ENCODE assay signal across 15 mouse cellular contexts in genomic region chr11:79752717-79753480, GRCm38 (mm10).
DNase-seq lines count a peak whose midpoint lies in the region; ATAC-seq and TF ChIP-seq lines count a peak whose summit lies in the region.
"Had no signal": no experiment of that assay in that cellular context is flagged by ENCODE, and none has a peak within 500 bp of the region (broad histone marks: within the 10 kb centered on the region; RNA-seq: fewer than 3 reads in every experiment).

No protein-coding gene starts in this region.

- H3K9me3 ChIP-seq in lung, postnatal 0 days (ENCODE audit: low read length) = no peaks in the 10 kb centered on the region
- H3K9me3 ChIP-seq in liver, postnatal 0 days (ENCODE audit: low read length) = no peaks in the 10 kb centered on the region
- no peaks in the 10 kb centered on the region for H3K9me3 ChIP-seq in limb, embryonic 10.5 days (replicated peaks)
- H3K9me3 ChIP-seq: forebrain, embryonic 13.5 days; hindbrain, embryonic 10.5 days had no signal

- TF ChIP-seq CTCF in lung, postnatal 0 days (IDR thresholded peaks at IDR 0.05) = no peak
- no peak for TF ChIP-seq CTCF in liver, postnatal 0 days (IDR thresholded peaks at IDR 0.05; ENCODE audit: low read depth)

- H3K4me1 ChIP-seq in lung, postnatal 0 days (ENCODE audit: insufficient read depth, low read depth, low read length) = peaks cover 15% of the 10 kb centered on the region; the same call in 1 of the 2 replicates
- H3K4me1 ChIP-seq in liver, postnatal 0 days (ENCODE audit: insufficient read depth) = peaks cover 14% of the 10 kb centered on the region
- H3K4me1 ChIP-seq in limb, embryonic 10.5 days = peaks cover 10% of the 10 kb centered on the region
- H3K4me1 ChIP-seq: forebrain, embryonic 13.5 days had no signal

- no peak; the same call in 1 of the 2 replicates for TF ChIP-seq EP300 in lung, postnatal 0 days (IDR thresholded peaks at IDR 0.05)
- no peak for TF ChIP-seq EP300 in liver, postnatal 0 days (IDR thresholded peaks at IDR 0.05; ENCODE audit: low read depth)

- DNase-seq in heart, adult 11 months = peak; percentile 53
- DNase-seq in heart, postnatal 10 days = no peak
- DNase-seq in lung, postnatal 0 days (ENCODE audit: low spot score) = no peak
- no peak for DNase-seq in lung, postnatal 10 days
- DNase-seq in adrenal gland, postnatal 14 days = peak; percentile 79
- peak; percentile 59 for DNase-seq in liver, postnatal 0 days
- DNase-seq in limb, embryonic 10.5 days (ENCODE audit: low spot score) = no peak
- DNase-seq in frontal cortex, postnatal 36 days (ENCODE audit: low spot score in 2 of 2) = no peak
- DNase-seq: B cell, adult 2 months; cerebellum, adult 8-10 months; gastrocnemius, postnatal 10 days; kidney, adult 2 months; thymus, postnatal 36 days had no signal

- H3K9ac ChIP-seq in lung, postnatal 0 days (replicated peaks; ENCODE audit: low read depth) = no peak overlapping the region
- no peak overlapping the region for H3K9ac ChIP-seq in liver, postnatal 0 days (replicated peaks)
- H3K9ac ChIP-seq: forebrain, embryonic 13.5 days had no signal

- H3K36me3 ChIP-seq in lung, postnatal 0 days (ENCODE audit: insufficient read depth, low read length) = no peaks in the 10 kb centered on the region
- H3K36me3 ChIP-seq in liver, postnatal 0 days (replicated peaks; ENCODE audit: insufficient read depth, low read length) = no peaks in the 10 kb centered on the region
- no peaks in the 10 kb centered on the region for H3K36me3 ChIP-seq in limb, embryonic 10.5 days
- H3K36me3 ChIP-seq: hindbrain, embryonic 10.5 days had no signal

- intact Hi-C loops in heart, postnatal 10 days (cut with DNase I) = no loop called here

- H3K4me3 ChIP-seq in lung, postnatal 0 days (ENCODE audit: low read depth, low read length) = no peak overlapping the region
- no peak overlapping the region for H3K4me3 ChIP-seq in liver, postnatal 0 days (ENCODE audit: low read depth, low read length)
- no peak overlapping the region for H3K4me3 ChIP-seq in limb, embryonic 10.5 days
- H3K4me3 ChIP-seq: forebrain, embryonic 13.5 days; hindbrain, embryonic 10.5 days had no signal

- peak overlapping the region; percentile 1; the same call in 1 of the 2 replicates for H3K27ac ChIP-seq in lung, postnatal 0 days (ENCODE audit: low read length)
- H3K27ac ChIP-seq in liver, postnatal 0 days (ENCODE audit: low read depth) = peak overlapping the region; percentile 71
- H3K27ac ChIP-seq in limb, embryonic 10.5 days = no peak overlapping the region
- H3K27ac ChIP-seq: forebrain, embryonic 13.5 days; hindbrain, embryonic 10.5 days had no signal

- no peak overlapping the region for H3K4me2 ChIP-seq in lung, postnatal 0 days (replicated peaks; ENCODE audit: low read depth, low read length)
- H3K4me2 ChIP-seq in liver, postnatal 0 days (ENCODE audit: low read depth, low read length) = no peak overlapping the region
- H3K4me2 ChIP-seq: forebrain, embryonic 13.5 days had no signal

- no peaks in the 10 kb centered on the region for H3K27me3 ChIP-seq in lung, postnatal 0 days (replicated peaks; ENCODE audit: insufficient read depth, low read length)
- no peaks in the 10 kb centered on the region for H3K27me3 ChIP-seq in liver, postnatal 0 days (ENCODE audit: insufficient read depth, low read length)
- no peaks in the 10 kb centered on the region for H3K27me3 ChIP-seq in limb, embryonic 10.5 days (ENCODE audit: low read depth, poor library complexity, severe bottlenecking)
- H3K27me3 ChIP-seq: forebrain, embryonic 13.5 days had no signal

- WGBS in lung, postnatal 0 days = 48% methylated on average over 7 of the region's 7 CpGs
- 53% methylated on average over 7 of the region's 7 CpGs for WGBS in liver, postnatal 0 days (ENCODE audit: insufficient replicate concordance)
- WGBS in limb, embryonic 10.5 days = 72% methylated on average over 7 of the region's 7 CpGs

- peak; percentile 46 for ATAC-seq in lung, postnatal 0 days
- ATAC-seq in liver, postnatal 0 days = peak; percentile 92
- ATAC-seq: forebrain, embryonic 13.5 days had no signal

Comparison
In these comparisons a context has a peak if more than half of its experiments do, and no peak if none do; other contexts are left out.
1. DNase-seq: peak in heart, adult 11 months (single experiment), adrenal gland, postnatal 14 days (single experiment) and liver, postnatal 0 days (single experiment); none in heart, postnatal 10 days (0 of 2), lung, postnatal 0 days (single experiment), lung, postnatal 10 days (single experiment), limb, embryonic 10.5 days (single experiment) and frontal cortex, postnatal 36 days (0 of 2).